ENCODE assay signal across 10 mouse cellular contexts in the genomic region with DNA sequence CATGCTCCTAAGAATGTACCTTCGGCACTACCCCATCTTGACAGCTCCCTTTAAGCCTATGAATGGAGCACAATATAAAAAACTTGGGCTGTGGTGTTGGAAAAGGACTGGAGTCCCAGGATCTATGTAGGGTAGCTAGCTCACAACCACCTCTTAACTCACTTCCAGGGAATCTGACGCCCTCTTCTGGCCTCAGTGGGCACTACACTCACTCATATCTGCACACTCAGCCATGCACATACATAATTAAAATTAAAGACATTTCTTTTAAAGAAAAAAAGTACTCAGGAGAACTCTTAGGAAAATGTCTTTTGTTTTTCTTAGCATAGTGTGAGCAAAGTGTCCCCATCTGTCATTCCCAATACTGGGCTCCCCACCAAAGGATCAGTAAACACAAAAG.
A peak's percentile ranks its signal among the peaks of the same experiment; 100 is the strongest.
DNase-seq lines count a peak whose midpoint lies in the region; ATAC-seq and TF ChIP-seq lines count a peak whose summit lies in the region.
"Had no signal": no experiment of that assay in that cellular context is flagged by ENCODE, and none has a peak within 500 bp of the region (broad histone marks: within the 10 kb centered on the region; RNA-seq: fewer than 3 reads in every experiment).

No protein-coding gene starts in this region.

- peak; percentile 79 for DNase-seq in CD4-positive, CD25-positive, alpha-beta regulatory T cell, adult 2 months (ENCODE audit: low read depth, low spot score)
- DNase-seq in kidney, adult 2 months: peak; percentile 34
- DNase-seq in kidney, postnatal 14 days: no peak
- peak; percentile 45 for DNase-seq in ES-CJ7 (ENCODE audit: low read depth, low spot score)
- DNase-seq in gastrocnemius, postnatal 4 days (ENCODE audit: low spot score in 2 of 2): no peak
- DNase-seq: gastrocnemius, postnatal 36 days had no signal

- no peak overlapping the region for H3K27ac ChIP-seq in kidney, adult 2 months (ENCODE audit: insufficient read depth, low read depth, low read length)
- H3K27ac ChIP-seq: stomach, embryonic 15.5 days had no signal

- no peak overlapping the region for H3K4me3 ChIP-seq in kidney, adult 2 months (ENCODE audit: insufficient read depth, low read depth, low read length)
- H3K4me3 ChIP-seq: stomach, embryonic 15.5 days had no signal

- no peaks in the 10 kb centered on the region for H3K36me3 ChIP-seq in kidney, adult 2 months (ENCODE audit: control insufficient read depth, insufficient read depth, low read length)
- H3K36me3 ChIP-seq: stomach, embryonic 15.5 days had no signal

- no peak for TF ChIP-seq POLR2A in kidney, adult 2 months (IDR thresholded peaks at IDR 0.05; ENCODE audit: low read depth, low read length)

- peak; percentile 59 for TF ChIP-seq CTCF in kidney, adult 2 months (conservative IDR thresholded peaks at IDR 0.05; ENCODE audit: insufficient read depth, insufficient read length, low read depth, low read length)

- ATAC-seq in CD4-positive, CD25-positive, alpha-beta regulatory T cell, adult 4 months: no peak
- ATAC-seq in megakaryocyte progenitor cell, adult 5-6 weeks (replicated peaks; ENCODE audit: poor library complexity): peak; percentile 59
- no peak for ATAC-seq in erythroid progenitor cell, adult 5-6 weeks (replicated peaks; ENCODE audit: low FRiP score, poor library complexity, severe bottlenecking)

- H3K4me1 ChIP-seq in kidney, adult 2 months (ENCODE audit: control insufficient read depth, insufficient read depth, low read length): peaks cover 31% of the 10 kb centered on the region
- H3K4me1 ChIP-seq: stomach, embryonic 15.5 days had no signal

- H3K27me3 ChIP-seq in kidney, adult 2 months (replicated peaks; ENCODE audit: control insufficient read depth, insufficient read depth, low read length): no peaks in the 10 kb centered on the region
- H3K27me3 ChIP-seq: stomach, embryonic 15.5 days had no signal

- 80% methylated on average over 2 of the region's 2 CpGs for WGBS in kidney, adult 2 months

Comparison
In these comparisons a context has a peak if more than half of its experiments do, and no peak if none do; other contexts are left out.
1. DNase-seq: peak in CD4-positive, CD25-positive, alpha-beta regulatory T cell, adult 2 months (single experiment), kidney, adult 2 months (single experiment) and ES-CJ7 (single experiment); none in kidney, postnatal 14 days (single experiment) and gastrocnemius, postnatal 4 days (0 of 2).